Mouse (Mus musculus) retina, postnatal 1 day (tissue): ENCODE data around the gene Ip6k2.

ENCODE experiments used
- DNase-seq: peaks from one replicate; pipeline ENCODE4 v3.0.0-alpha.2; 2012

The Ip6k2 gene

DNA sequence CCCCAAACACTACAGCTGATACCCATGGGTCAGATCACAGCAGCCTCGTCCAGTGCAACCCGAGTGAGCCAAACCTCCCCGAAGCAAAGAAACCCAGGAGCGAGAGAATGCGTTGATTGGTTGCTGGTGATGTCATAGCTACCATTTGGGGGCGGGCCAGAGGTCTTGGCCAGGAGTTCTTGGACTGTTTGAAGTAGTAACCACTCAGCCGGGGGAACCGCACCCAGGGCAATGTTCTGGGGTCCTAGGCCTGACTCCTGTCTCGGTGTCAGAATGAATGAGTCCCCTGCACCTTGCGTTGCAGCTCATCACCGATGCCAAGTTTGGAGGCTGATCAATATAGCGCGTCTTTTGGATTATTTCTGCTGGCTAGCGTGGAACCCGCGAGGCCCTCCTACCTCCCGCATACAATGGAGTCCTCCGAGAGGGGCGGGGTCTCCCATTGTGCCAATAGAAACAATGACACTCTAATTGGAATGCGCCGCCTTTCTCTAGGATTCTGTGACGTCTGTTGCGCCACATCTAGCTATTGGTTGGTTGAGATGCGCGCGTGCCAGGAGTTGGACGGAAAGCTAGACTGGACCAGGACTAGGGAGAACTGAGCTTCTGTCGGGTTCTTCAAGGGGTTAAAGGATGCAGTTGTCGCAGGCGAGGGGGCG is 41.3 kb downstream of the Ip6k2 start:
- peak; percentile 95 for DNase-seq

DNA sequence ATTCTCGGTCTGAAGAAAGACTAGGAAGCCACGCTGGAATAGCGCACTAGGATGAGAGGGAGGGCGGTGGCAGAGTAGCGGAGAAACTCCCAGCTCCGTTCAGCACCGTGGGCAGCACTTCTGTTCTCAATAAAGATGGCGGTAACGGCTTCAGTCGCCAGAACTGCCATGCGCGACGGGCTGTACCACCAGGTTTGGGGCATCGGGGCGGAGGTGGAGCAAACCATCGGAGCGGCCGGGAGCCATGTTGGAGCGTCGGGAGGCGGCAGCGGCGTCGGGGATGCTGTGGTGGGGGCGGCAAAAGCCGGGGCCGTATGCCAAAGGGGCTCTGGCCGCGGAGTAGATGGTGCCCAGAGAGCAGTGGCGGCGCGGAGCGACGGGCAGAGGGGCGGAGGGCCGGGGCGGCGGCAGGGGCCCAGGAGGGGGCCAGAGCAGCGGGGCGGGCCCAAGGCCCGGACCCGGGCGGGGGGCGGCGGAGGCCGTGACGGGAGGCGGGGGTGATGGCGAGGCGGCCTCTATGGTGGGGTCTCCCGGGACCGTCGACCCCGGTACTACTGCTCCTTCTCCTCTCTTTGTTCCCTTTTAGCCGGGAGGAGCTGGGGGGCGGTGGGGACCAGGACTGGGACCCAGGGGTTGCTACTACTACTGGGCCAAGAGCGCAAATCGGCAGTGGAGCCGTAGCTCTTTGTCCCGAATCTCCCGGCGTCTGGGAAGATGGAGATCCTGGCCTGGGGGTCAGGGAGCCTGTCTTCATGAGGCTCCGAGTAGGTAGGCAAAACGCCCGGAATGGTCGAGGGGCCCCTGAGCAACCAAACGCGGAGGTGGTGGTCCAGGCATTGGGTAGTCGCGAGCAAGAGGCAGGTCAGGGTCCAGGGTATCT is 42.5 kb downstream of the Ip6k2 start, which contains the start of gene Celsr3:
Celsr3 (plus strand) TSS at position 501 of the 880 bp plus-strand sequence.
- peak; percentile 94 for DNase-seq

DNA sequence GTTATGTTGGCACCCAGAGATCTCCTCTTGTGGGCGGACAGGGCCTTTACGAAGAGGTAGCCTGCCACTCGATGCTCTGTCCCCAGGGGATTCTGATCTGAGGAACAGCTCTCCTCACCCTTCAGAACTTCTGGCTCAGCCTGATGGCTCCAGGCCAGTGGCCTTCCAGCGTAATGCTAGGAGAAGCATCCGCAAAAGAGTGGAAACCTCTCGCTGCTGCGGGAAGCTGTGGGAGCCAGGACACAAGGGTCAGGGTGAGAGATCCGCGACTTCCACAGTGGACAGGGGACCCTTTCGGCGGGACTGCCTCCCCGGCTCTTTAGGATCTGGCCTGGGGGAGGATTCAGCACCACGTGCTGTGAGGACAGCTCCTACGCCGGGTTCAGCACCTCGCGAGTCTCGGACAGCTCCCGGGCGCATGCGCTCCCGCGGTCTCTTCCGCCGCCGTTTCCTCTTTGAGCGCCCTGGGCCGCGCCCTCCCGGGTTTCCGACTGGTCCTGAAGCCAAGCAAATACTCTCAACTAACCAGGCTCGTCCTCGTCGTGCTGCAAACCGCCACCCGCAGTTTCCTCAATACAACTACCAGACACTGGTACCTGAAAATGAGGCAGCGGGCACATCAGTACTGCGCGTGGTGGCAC is 43.2 kb downstream of the Ip6k2 start:
- peak; percentile 81 for DNase-seq

- DNase-seq: no peak
Measured at GRCm38 (mm10) chr9:108827454-108827853, 43.9 kb downstream of the Ip6k2 start.

- DNase-seq: no peak
Measured at GRCm38 (mm10) chr9:108827906-108828305, 44.3 kb downstream of the Ip6k2 start.

GRCm38 (mm10) chr9:108831637-108832036 is 48.0 kb downstream of the Ip6k2 start:
- DNase-seq: no peak

GRCm38 (mm10) chr9:108832390-108833108 is 49.0 kb downstream of the Ip6k2 start:
- DNase-seq: peak; percentile 97

GRCm38 (mm10) chr9:108842989-108843388 is 59.4 kb downstream of the Ip6k2 start:
- DNase-seq: peak; percentile 57

DNA sequence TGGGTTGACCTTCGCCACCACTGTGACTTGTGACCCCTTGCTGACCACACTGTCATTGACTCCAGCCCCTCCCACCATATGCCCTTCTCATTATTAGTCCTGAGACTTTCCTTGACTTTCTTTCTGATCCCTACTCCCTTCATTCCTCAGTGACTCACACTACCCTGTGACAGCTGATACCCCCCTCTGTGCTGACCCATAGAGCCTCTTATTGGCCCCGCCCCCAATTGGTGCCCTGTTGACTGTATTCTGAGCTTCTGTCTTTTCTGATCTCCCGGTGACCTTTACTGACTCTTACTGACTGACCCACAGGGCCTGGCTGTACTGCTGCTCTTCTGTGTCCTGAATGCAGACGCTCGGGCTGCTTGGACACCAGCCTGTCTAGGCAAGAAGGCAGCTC is 61.8 kb downstream of the Ip6k2 start:
- DNase-seq: no peak

GRCm38 (mm10) chr9:108847374-108847773 is 63.8 kb downstream of the Ip6k2 start:
- DNase-seq: no peak

DNA sequence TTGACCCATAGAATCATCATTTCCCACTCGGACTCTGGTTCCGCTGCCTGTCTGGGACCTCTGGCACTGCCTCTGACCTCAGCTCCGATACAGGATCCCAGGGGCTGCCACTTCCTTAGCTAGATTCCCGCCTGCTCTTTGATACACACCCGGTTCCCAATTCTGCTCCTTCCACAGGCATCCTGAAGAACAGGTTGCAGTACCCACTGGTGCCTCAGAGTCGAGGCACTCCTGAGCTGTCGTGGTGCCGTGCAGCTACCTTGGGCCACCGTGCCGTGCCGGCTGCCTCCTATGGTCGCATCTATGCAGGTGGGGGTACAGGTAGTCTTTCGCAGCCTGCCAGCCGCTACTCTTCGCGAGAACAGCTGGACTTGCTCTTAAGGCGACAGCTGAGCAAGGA is 64.8 kb downstream of the Ip6k2 start:
- no peak for DNase-seq

DNA sequence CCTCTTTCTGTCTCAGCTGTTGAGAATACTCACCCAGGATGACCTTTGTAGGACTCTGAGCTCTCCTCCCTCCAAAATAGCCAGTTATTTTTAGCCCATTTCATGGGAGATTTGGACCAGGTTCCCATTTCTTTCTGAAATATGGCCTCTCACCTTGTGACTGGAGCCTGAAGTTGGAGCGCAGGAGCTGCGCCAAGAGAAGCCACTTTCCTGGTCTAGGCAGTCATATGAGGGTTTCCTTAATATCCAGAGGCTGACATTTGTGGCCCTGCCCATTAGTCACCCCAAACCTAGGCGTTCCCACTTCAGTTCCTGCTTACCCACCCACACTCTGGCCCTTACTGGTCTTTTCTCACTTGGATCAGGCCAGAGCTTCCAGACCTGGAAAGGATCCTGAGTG is 69.4 kb downstream of the Ip6k2 start, which contains the start of gene Slc26a6:
Slc26a6 (plus strand) TSS at position 308 of the 400 bp plus-strand sequence.
- no peak for DNase-seq

DNA sequence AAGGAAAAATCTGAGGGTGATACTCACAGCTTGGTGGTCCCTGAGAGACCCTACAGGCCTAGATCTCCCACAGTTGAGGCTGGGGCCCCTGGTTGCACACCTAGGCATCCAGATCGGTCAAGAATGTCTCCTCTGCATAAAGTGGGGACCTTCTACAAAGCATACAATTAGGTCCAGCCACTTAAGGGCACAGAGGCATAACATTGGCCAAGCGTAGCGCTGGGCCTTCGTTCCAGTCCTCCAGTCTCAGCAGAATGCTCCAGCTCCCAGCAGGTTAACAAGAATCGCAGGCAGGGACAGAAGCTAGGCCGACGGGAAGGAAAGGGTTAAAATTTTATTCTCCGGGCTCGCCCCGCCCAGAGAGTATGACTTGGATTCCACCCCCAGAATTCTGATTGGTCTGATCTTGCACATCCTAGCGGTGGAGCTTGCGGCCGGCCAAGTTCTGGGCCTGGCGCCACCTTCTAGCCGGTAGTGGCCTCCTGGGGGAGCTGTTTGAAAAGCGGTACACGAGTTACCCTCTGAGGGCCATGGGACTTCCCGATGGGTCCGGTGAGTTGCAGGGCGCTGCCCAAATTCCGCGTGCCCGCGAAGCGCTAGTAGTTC is 70.1 kb downstream of the Ip6k2 start:
- DNase-seq: peak; percentile 96

DNA sequence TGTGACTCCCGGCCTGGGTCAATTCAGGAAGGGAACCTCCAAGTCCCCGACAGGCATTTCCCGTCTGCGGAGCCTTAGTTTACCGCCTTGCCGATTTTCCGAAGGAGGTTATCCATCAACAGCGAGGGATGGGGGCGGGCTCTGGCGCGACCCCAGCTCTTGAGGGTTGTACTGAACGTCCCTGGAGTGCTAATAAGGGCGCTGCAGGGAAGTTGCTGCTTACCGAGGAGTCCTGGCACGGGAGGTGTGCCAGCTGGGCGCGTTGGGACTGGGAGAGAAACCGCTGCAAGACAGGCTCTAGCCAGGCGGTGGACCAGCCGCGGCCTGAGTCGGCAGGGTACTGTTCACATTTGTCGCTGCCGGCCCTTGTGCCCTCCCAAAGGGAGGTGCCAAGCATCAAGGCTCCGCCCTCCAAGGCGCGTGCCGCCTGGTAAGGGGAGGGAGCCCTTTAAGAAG is 70.7 kb downstream of the Ip6k2 start:
- peak; percentile 91 for DNase-seq

GRCm38 (mm10) chr9:108855335-108855734 is 71.7 kb downstream of the Ip6k2 start:
- no peak for DNase-seq
